Mouse (Mus musculus): ENCODE measurements around the gene Lpar2. TPM values are rescaled to one million over a fixed set of nuclear protein-coding genes. Genes with fewer than 3 reads are reported as not detected.

Gene Lpar2
- total and polyA plus RNA-seq, 3 experiments = 0.77 to 2.8 TPM; not detected in 1

GRCm38 (mm10) chr8:69837057-69837682 is 14.9 kb downstream of the Lpar2 start:
- no peak for DNase-seq (ENCODE audit: low read depth, low spot score)
- Histone ChIP-seq H3K9ac (ENCODE audit: control insufficient read depth, low read depth, low read length, poor library complexity, severe bottlenecking) (no peak overlapping the region), H3K4me1 (ENCODE audit: control insufficient read depth in 1 of 2, insufficient read depth in 2 of 2, low read length in 2 of 2) (no peaks in the 10 kb centered on the region; a peak in 1 of 4 replicates), H3K36me3 (ENCODE audit: control insufficient read depth in 1 of 2, insufficient read depth in 2 of 2, low read length in 2 of 2) (no peaks in the 10 kb centered on the region; a peak in 1 of 4 replicates), H3K4me3 (ENCODE audit: control insufficient read depth in 1 of 2, insufficient read depth in 1 of 2, low read depth in 2 of 2, low read length in 2 of 2) (no peak overlapping the region), H3K9me3 (replicated peaks; ENCODE audit: insufficient read depth, low read length) (no peaks in the 10 kb centered on the region), H3K27ac (ENCODE audit: control insufficient read depth, low read depth, low read length) (no peak overlapping the region), H3K79me2 (ENCODE audit: control insufficient read depth, insufficient read depth, low read length, poor library complexity) (0 out of 2 replicates have a peak, but pooled peaks cover 1% of the 10 kb centered on the region), H3K27me3 (ENCODE audit: control insufficient read depth in 1 of 2, insufficient read depth in 2 of 2, low read length in 2 of 2) (no peaks in the 10 kb centered on the region)
- TF ChIP-seq GATA1 (IDR thresholded peaks at IDR 0.05; ENCODE audit: low read depth, low read length) (no peak), MAFK (IDR thresholded peaks at IDR 0.05; ENCODE audit: borderline replicate concordance, low read depth, low read length) (no peak), CHD2 (IDR thresholded peaks at IDR 0.05; ENCODE audit: low read length) (no peak), TBP (IDR thresholded peaks at IDR 0.05; ENCODE audit: low read depth, low read length) (no peak), E2F4 (IDR thresholded peaks at IDR 0.05; ENCODE audit: borderline replicate concordance, low read depth, low read length) (no peak), NRF1 (IDR thresholded peaks at IDR 0.05; ENCODE audit: insufficient read depth, low read depth, low read length, poor library complexity, severe bottlenecking) (no peak), MAZ (IDR thresholded peaks at IDR 0.05; ENCODE audit: low read depth, low read length) (no peak), ETS1 (IDR thresholded peaks at IDR 0.05; ENCODE audit: low read depth, low read length) (no peak), USF1 (IDR thresholded peaks at IDR 0.05; ENCODE audit: low read depth, low read length) (no peak), MAX (IDR thresholded peaks at IDR 0.05; ENCODE audit: low read length) (no peak), SMC3 (IDR thresholded peaks at IDR 0.05; ENCODE audit: low read depth, low read length) (no peak), ZNF384 (IDR thresholded peaks at IDR 0.05; ENCODE audit: low read depth, low read length) (no peak)

DNA sequence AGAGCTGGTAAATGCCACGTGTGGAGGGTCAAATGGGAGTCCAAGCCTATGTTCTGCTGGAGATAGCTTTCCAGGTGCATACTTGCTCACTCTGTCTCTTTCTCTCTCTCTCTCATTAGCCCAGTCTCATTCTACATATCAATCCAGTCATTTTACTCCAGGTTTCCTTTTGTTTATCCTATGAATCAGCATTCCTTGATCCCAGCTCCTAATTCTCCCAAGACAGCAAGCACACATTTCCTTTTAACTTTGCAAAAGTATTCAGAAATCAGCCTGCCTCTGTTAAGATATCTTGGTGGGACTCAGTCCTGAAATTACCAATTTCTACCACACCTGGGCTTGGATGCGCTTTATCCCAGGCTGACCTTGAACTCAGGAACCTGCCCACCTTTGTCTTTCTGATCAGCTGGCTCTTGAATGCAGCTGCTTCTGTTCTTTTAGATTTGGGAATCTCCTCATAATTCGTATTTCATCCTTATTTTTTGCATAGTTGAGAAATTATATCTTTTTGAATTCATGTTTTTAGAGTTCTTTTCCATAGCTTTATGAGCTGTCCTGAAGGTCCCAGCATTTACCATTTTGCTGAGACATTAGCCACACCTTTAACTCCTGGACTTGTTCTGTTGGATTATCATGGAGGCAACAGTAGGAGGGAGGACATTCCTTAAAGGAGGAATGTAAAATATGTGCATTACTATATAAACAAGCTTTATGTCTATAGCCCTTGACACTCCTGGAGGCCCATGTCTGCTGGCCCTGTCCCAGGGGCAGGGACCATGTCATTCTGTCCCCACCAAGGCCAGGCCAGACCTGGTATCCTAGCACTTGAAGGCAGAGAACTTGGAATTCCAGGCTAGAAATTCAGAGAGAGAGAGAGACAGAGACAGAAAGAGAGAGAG is 25.2 kb downstream of the Lpar2 start:
- H3K4me1 ChIP-seq (ENCODE audit: control insufficient read depth in 1 of 2, insufficient read depth in 2 of 2, low read length in 2 of 2) = peaks cover 0 to 9% of the 10 kb centered on the region in 2 experiments; a peak in 2 of 4 replicates
- no peak overlapping the region for H3K4me3 ChIP-seq (ENCODE audit: control insufficient read depth in 1 of 2, insufficient read depth in 1 of 2, low read depth in 2 of 2, low read length in 2 of 2)
- H3K79me2 ChIP-seq (ENCODE audit: control insufficient read depth, insufficient read depth, low read length, poor library complexity) = no peaks in the 10 kb centered on the region
- no peak overlapping the region for H3K9ac ChIP-seq (ENCODE audit: control insufficient read depth, low read depth, low read length, poor library complexity, severe bottlenecking)
- no peak for DNase-seq (ENCODE audit: low read depth, low spot score)
- TF ChIP-seq ZMIZ1 (IDR thresholded peaks at IDR 0.05; ENCODE audit: low read depth, low read length) (no peak), SMC3 (IDR thresholded peaks at IDR 0.05; ENCODE audit: low read depth, low read length) (no peak), MAZ (IDR thresholded peaks at IDR 0.05; ENCODE audit: low read depth, low read length) (no peak), ELF1 (IDR thresholded peaks at IDR 0.05; ENCODE audit: low read depth, low read length) (no peak), EP300 (IDR thresholded peaks at IDR 0.05; ENCODE audit: low read depth in 1 of 2, low read length in 2 of 2) (no peak), TAL1 (IDR thresholded peaks at IDR 0.05; ENCODE audit: low read length) (no peak), SIN3A (IDR thresholded peaks at IDR 0.05; ENCODE audit: low read length) (no peak), CHD1 (IDR thresholded peaks at IDR 0.05; ENCODE audit: low read depth, low read length) (no peak), GATA1 (IDR thresholded peaks at IDR 0.05; ENCODE audit: low read depth, low read length) (no peak), MYC (IDR thresholded peaks at IDR 0.05; ENCODE audit: low read depth, low read length) (no peak), JUND (IDR thresholded peaks at IDR 0.05; ENCODE audit: low read depth, low read length) (no peak), E2F4 (IDR thresholded peaks at IDR 0.05; ENCODE audit: borderline replicate concordance, low read depth, low read length) (no peak), POLR2AphosphoS5 (IDR thresholded peaks at IDR 0.05; ENCODE audit: borderline replicate concordance, low read depth, low read length) (no peak), USF2 (IDR thresholded peaks at IDR 0.05; ENCODE audit: borderline replicate concordance in 1 of 2, insufficient read depth in 1 of 2, low read depth in 1 of 2, low read length in 2 of 2) (no peak), KAT2A (conservative IDR thresholded peaks at IDR 0.05; ENCODE audit: low read depth, low read length) (no peak), MEF2A (IDR thresholded peaks at IDR 0.05; ENCODE audit: extremely low read depth, insufficient replicate concordance, low read depth, low read length, poor library complexity, severe bottlenecking) (no peak), CTCF (IDR thresholded peaks at IDR 0.05 in 2 of 3, conservative IDR thresholded peaks at IDR 0.05 in 1 of 3; ENCODE audit: control insufficient read depth in 1 of 3, insufficient read depth in 1 of 3, low read depth in 2 of 3, low read length in 3 of 3, poor library complexity in 1 of 3, severe bottlenecking in 1 of 3) (no peak), ZKSCAN1 (IDR thresholded peaks at IDR 0.05; ENCODE audit: low read depth, low read length) (no peak), ZNF384 (IDR thresholded peaks at IDR 0.05; ENCODE audit: low read depth, low read length) (no peak), TBP (IDR thresholded peaks at IDR 0.05; ENCODE audit: low read depth, low read length) (no peak)
- peaks cover 0 to 6% of the 10 kb centered on the region in 2 experiments; a peak in 2 of 4 replicates for H3K36me3 ChIP-seq (ENCODE audit: control insufficient read depth in 1 of 2, insufficient read depth in 2 of 2, low read length in 2 of 2)
- no peaks in the 10 kb centered on the region for H3K27me3 ChIP-seq (ENCODE audit: control insufficient read depth in 1 of 2, insufficient read depth in 2 of 2, low read length in 2 of 2)
- H3K27ac ChIP-seq (ENCODE audit: control insufficient read depth, low read depth, low read length) = no peak overlapping the region
- H3K9me3 ChIP-seq (replicated peaks; ENCODE audit: insufficient read depth, low read length) = no peaks in the 10 kb centered on the region

Data from MEL (cell line).